Mouse (Mus musculus) forebrain, embryonic 15.5 days (tissue): ENCODE data around the gene Slc31a2. TPM values are rescaled to one million over a fixed set of nuclear protein-coding genes. Genes with fewer than 3 reads are reported as not detected.

Experiments
- ATAC-seq: fragments of 200-750 bp; cut with Nextera tagmentation; replicated peaks from 2 replicates; pipeline ENCODE4 v1.8.0; 2017; ENCODE audit warnings: mild to moderate bottlenecking, moderate TSS enrichment, moderate library complexity
- H3K27ac ChIP-seq: fragments of 300-500 bp; sonication (generic); replicated peaks from 2 replicates; pipeline ENCODE4 v1.5.1; 2015; ENCODE audit warnings: mild to moderate bottlenecking, inconsistent platforms
- H3K27me3 ChIP-seq: fragments of 300-500 bp; sonication (generic); 2 replicates; pipeline ENCODE4 v1.6.1; 2015; ENCODE audit warnings: inconsistent platforms
- H3K36me3 ChIP-seq: fragments of 300-500 bp; sonication (generic); 2 replicates; pipeline ENCODE4 v1.6.1; 2015; ENCODE audit warnings: mild to moderate bottlenecking, inconsistent platforms
- H3K4me1 ChIP-seq: fragments of 300-500 bp; sonication (generic); 2 replicates; pipeline ENCODE4 v1.6.1; 2015; ENCODE audit warnings: inconsistent platforms
- H3K4me2 ChIP-seq: fragments of 300-500 bp; sonication (generic); replicated peaks from 2 replicates; pipeline ENCODE4 v1.6.1; 2015; ENCODE audit warnings: mild to moderate bottlenecking, inconsistent platforms
- H3K4me3 ChIP-seq: fragments of 300-500 bp; sonication (generic); 2 replicates; pipeline ENCODE4 v1.5.1; 2015; ENCODE audit warnings: mild to moderate bottlenecking, inconsistent platforms
- H3K9ac ChIP-seq: fragments of 300-500 bp; sonication (generic); replicated peaks from 2 replicates; pipeline ENCODE4 v1.6.1; 2015; ENCODE audit warnings: mild to moderate bottlenecking, inconsistent platforms
- H3K9me3 ChIP-seq: fragments of 300-500 bp; sonication (generic); 2 replicates; pipeline ENCODE4 v1.6.1; 2016; ENCODE audit warnings: inconsistent platforms
- WGBS: fragments of 180-500 bp; shearing (Covaris S2); methylation state at CpG from one replicate; pipeline ENCODE4 v1.1.7; 2015; ENCODE audit warnings: mixed read lengths; 5-methylcytosine and 5-hydroxymethylcytosine counted together
- polyA plus RNA-seq: library from polyadenylated mRNA; unstranded; fragments of >200 nt; fragmentation: Nextera tagmentation; extraction: Ambion mirVana; gene quantifications from 2 replicates; pipeline ENCODE4 v1.2.1, GENCODE M21; 2015

The Slc31a2 gene
- polyA plus RNA-seq, 1 experiment from 2014 or later: 11.1 TPM

GRCm38 (mm10) chr4:62302795-62303194 is 40.4 kb downstream of the Slc31a2 start:
- Histone ChIP-seq H3K36me3 (peaks cover 76% of the 10 kb centered on the region), H3K4me3 (no peak overlapping the region), H3K9me3 (no peaks in the 10 kb centered on the region), H3K4me2 (no peak overlapping the region), H3K9ac (no peak overlapping the region), H3K4me1 (no peaks in the 10 kb centered on the region), H3K27ac (no peak overlapping the region), H3K27me3 (no peaks in the 10 kb centered on the region)
- ATAC-seq: no peak
- 76% methylated on average over 2 of the region's 2 CpGs for WGBS

GRCm38 (mm10) chr4:62303288-62303687 is 40.9 kb downstream of the Slc31a2 start:
- 94% methylated on average over 1 of the region's 1 CpGs for WGBS
- no peak overlapping the region for H3K4me2 ChIP-seq
- H3K9me3 ChIP-seq: no peaks in the 10 kb centered on the region
- H3K36me3 ChIP-seq: peaks cover 75% of the 10 kb centered on the region
- H3K9ac ChIP-seq: no peak overlapping the region
- no peak overlapping the region for H3K4me3 ChIP-seq
- H3K27ac ChIP-seq: no peak overlapping the region
- no peaks in the 10 kb centered on the region for H3K4me1 ChIP-seq
- no peaks in the 10 kb centered on the region for H3K27me3 ChIP-seq
- no peak for ATAC-seq

- ATAC-seq: no peak
- Histone ChIP-seq H3K9me3 (no peaks in the 10 kb centered on the region), H3K4me2 (no peak overlapping the region), H3K4me3 (no peak overlapping the region), H3K27me3 (no peaks in the 10 kb centered on the region), H3K27ac (no peak overlapping the region), H3K9ac (no peak overlapping the region), H3K4me1 (no peaks in the 10 kb centered on the region), H3K36me3 (peaks cover 57% of the 10 kb centered on the region)
- 92% methylated on average over 1 of the region's 1 CpGs for WGBS
Observed at GRCm38 (mm10) chr4:62306301-62306700, 43.9 kb downstream of the Slc31a2 start.

DNA sequence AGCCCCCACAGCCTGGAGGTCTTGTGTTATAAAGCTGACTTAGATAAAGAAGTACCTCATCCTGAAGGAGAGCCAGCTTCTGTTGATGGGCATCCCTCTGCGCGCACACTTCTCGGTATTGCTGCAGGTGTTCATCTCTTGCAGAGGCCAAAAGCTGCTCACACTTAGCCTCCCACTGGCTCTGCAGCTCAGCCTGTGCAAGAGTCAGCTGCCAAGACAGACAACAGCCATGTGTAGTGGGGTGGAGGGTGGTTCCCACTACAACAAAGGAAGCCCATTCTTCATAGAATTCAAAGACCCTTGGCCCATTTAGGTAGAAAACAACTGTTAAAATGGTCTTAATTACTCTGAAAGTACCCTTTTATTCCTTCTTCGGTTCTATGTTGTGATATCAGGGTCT is 44.5 kb downstream of the Slc31a2 start:
- Histone ChIP-seq H3K27me3 (no peaks in the 10 kb centered on the region), H3K9me3 (no peaks in the 10 kb centered on the region), H3K27ac (no peak overlapping the region), H3K9ac (no peak overlapping the region), H3K4me3 (no peak overlapping the region), H3K36me3 (peaks cover 55% of the 10 kb centered on the region), H3K4me2 (no peak overlapping the region), H3K4me1 (no peaks in the 10 kb centered on the region)
- no peak for ATAC-seq
- WGBS: 66% methylated on average over 4 of the region's 4 CpGs

DNA sequence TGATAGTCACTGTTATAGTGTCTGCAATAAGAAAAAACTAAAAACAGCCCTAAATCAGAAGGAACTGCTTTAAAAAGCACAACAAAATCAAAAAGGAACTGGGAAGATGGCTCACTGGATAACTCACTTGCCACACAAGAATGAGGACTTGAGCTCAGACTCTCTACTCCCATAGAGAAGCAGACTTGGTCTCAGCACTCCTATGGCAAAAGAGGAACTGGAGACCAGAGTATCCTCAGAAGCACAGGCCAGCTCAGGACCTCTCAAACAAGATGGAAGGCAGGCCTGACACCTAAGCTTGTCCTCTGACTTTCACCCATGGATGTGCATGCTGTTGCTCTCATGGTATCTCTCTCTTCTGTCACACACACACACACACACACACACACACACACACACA is 46.0 kb downstream of the Slc31a2 start:
- no peak overlapping the region for H3K4me2 ChIP-seq
- no peaks in the 10 kb centered on the region for H3K9me3 ChIP-seq
- peaks cover 47% of the 10 kb centered on the region for H3K36me3 ChIP-seq
- H3K27ac ChIP-seq: no peak overlapping the region
- H3K4me3 ChIP-seq: no peak overlapping the region
- H3K27me3 ChIP-seq: no peaks in the 10 kb centered on the region
- no peaks in the 10 kb centered on the region for H3K4me1 ChIP-seq
- no peak overlapping the region for H3K9ac ChIP-seq
- ATAC-seq: no peak

GRCm38 (mm10) chr4:62312821-62313220 is 50.5 kb downstream of the Slc31a2 start:
- Histone ChIP-seq H3K4me2 (no peak overlapping the region), H3K36me3 (peaks cover 27% of the 10 kb centered on the region), H3K9me3 (no peaks in the 10 kb centered on the region), H3K27ac (no peak overlapping the region), H3K4me3 (no peak overlapping the region), H3K4me1 (no peaks in the 10 kb centered on the region), H3K27me3 (no peaks in the 10 kb centered on the region), H3K9ac (no peak overlapping the region)
- no peak for ATAC-seq
- 91% methylated on average over 2 of the region's 2 CpGs for WGBS

DNA sequence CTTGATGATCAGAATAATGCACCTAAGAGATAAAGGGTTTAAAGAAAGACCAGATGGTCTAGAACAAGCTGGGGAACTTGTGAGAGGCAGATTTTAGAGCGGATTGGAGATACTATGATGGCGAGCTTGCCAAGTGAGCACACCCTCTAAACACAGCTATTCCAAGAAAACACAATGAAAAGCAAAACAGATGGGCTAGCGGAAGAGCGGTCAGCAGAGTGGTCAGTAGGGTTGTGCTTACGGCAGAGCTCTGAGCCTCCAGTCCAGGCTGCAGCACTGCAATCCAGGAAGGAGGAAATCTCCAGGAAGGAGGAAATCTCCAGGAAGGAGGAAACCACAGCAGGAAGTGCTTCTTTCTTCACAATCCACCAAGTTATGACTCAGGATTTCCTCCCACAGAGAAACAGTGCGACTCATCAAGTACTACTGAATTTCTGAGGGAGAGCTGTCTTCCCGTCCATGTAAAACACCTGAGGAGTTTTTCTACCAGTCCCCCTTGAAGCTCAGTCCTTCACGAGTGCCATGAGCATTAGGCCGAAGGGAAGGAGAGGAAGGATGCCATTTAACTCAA is 51.4 kb downstream of the Slc31a2 start:
- H3K27ac ChIP-seq: no peak overlapping the region
- H3K9ac ChIP-seq: no peak overlapping the region
- H3K36me3 ChIP-seq: peaks cover 29% of the 10 kb centered on the region
- no peaks in the 10 kb centered on the region for H3K9me3 ChIP-seq
- no peaks in the 10 kb centered on the region for H3K27me3 ChIP-seq
- no peak overlapping the region for H3K4me3 ChIP-seq
- H3K4me2 ChIP-seq: no peak overlapping the region
- no peak for ATAC-seq
- 92% methylated on average over 9 of the region's 9 CpGs for WGBS
- no peaks in the 10 kb centered on the region for H3K4me1 ChIP-seq

GRCm38 (mm10) chr4:62314516-62314915 is 52.2 kb downstream of the Slc31a2 start:
- Histone ChIP-seq H3K9ac (no peak overlapping the region), H3K9me3 (no peaks in the 10 kb centered on the region), H3K27ac (no peak overlapping the region), H3K36me3 (peaks cover 32% of the 10 kb centered on the region), H3K4me1 (no peaks in the 10 kb centered on the region), H3K27me3 (no peaks in the 10 kb centered on the region), H3K4me3 (no peak overlapping the region), H3K4me2 (no peak overlapping the region)
- WGBS: 78% methylated on average over 3 of the region's 3 CpGs
- ATAC-seq: no peak

GRCm38 (mm10) chr4:62316456-62316855 is 54.1 kb downstream of the Slc31a2 start:
- Histone ChIP-seq H3K36me3 (peaks cover 41% of the 10 kb centered on the region), H3K4me2 (no peak overlapping the region), H3K4me1 (no peaks in the 10 kb centered on the region), H3K4me3 (no peak overlapping the region), H3K9ac (no peak overlapping the region), H3K27me3 (no peaks in the 10 kb centered on the region), H3K9me3 (no peaks in the 10 kb centered on the region), H3K27ac (no peak overlapping the region)
- no peak for ATAC-seq
- 86% methylated on average over 2 of the region's 2 CpGs for WGBS

- H3K9ac ChIP-seq: no peak overlapping the region
- H3K4me1 ChIP-seq: no peaks in the 10 kb centered on the region
- H3K36me3 ChIP-seq: peaks cover 48% of the 10 kb centered on the region
- ATAC-seq: no peak
- WGBS: 76% methylated on average over 1 of the region's 1 CpGs
- H3K27me3 ChIP-seq: no peaks in the 10 kb centered on the region
- H3K4me3 ChIP-seq: no peak overlapping the region
- H3K4me2 ChIP-seq: no peak overlapping the region
- H3K9me3 ChIP-seq: no peaks in the 10 kb centered on the region
- H3K27ac ChIP-seq: no peak overlapping the region
Observed at GRCm38 (mm10) chr4:62318294-62318693, 55.9 kb downstream of the Slc31a2 start.

GRCm38 (mm10) chr4:62322684-62323083 is 60.3 kb downstream of the Slc31a2 start:
- Histone ChIP-seq H3K27ac (no peak overlapping the region), H3K36me3 (peaks cover 64% of the 10 kb centered on the region), H3K4me3 (no peak overlapping the region), H3K9ac (no peak overlapping the region), H3K4me1 (no peaks in the 10 kb centered on the region), H3K27me3 (no peaks in the 10 kb centered on the region), H3K9me3 (no peaks in the 10 kb centered on the region), H3K4me2 (no peak overlapping the region)
- WGBS: 94% methylated on average over 3 of the region's 3 CpGs
- ATAC-seq: no peak

DNA sequence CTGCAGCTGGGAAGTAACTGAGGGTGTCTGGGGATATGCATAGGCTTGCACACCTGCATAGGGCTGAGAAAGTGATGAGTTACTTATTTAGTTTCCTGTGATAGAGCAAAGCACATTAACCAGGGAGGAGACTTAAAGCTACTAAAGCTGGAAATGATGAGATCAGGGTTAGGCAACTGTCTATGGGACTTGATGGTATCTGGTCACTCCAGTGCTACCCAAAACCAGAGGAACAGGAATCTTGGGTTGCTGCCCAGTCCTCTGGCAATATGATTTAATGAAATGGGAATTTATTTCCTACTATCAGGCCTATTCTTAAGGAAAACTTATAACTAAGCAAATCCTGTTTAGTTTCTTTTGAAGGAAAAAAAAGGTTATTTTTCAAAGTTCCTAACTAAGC is 63.7 kb downstream of the Slc31a2 start:
- H3K4me1 ChIP-seq: no peaks in the 10 kb centered on the region
- no peaks in the 10 kb centered on the region for H3K27me3 ChIP-seq
- peaks cover 60% of the 10 kb centered on the region for H3K36me3 ChIP-seq
- no peak overlapping the region for H3K9ac ChIP-seq
- no peak overlapping the region for H3K4me3 ChIP-seq
- H3K9me3 ChIP-seq: no peaks in the 10 kb centered on the region
- ATAC-seq: no peak
- H3K27ac ChIP-seq: no peak overlapping the region
- no peak overlapping the region for H3K4me2 ChIP-seq

- Histone ChIP-seq H3K4me1 (no peaks in the 10 kb centered on the region), H3K9me3 (no peaks in the 10 kb centered on the region), H3K27me3 (no peaks in the 10 kb centered on the region), H3K4me3 (no peak overlapping the region), H3K36me3 (peaks cover 52% of the 10 kb centered on the region), H3K9ac (no peak overlapping the region), H3K27ac (no peak overlapping the region), H3K4me2 (no peak overlapping the region)
- WGBS: 88% methylated on average over 6 of the region's 6 CpGs
- ATAC-seq: no peak
Observed at GRCm38 (mm10) chr4:62328941-62329660, 66.7 kb downstream of the Slc31a2 start.
